In the genomic region with DNA sequence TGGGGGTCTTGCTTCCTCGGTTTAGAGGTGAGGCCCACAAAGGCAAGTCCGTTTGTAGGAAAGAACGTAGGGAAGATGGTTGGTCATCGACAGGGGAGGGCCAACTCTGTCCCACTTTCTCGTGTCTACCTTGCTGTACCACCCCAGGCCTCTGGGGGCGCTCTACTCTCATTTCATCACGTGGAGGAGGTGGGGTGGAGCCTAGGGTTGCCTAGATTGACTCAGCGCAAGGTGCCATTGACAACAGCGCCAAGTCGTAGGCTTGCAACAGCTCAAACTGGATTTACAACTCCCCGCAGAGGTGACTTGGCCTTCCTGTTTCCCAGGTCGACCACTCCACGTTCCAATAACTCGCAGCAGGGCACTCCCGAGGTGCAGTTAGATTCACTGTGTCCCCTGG, we compare ENCODE assay signal across 10 mouse cellular contexts. TPM values are rescaled to one million over a fixed set of nuclear protein-coding genes. Genes with fewer than 3 reads are reported as not detected.
DNase-seq lines count a peak whose midpoint lies in the region; ATAC-seq and TF ChIP-seq lines count a peak whose summit lies in the region.
"Had no signal": no experiment of that assay in that cellular context is flagged by ENCODE, and none has a peak within 500 bp of the region (broad histone marks: within the 10 kb centered on the region; RNA-seq: fewer than 3 reads in every experiment).

No protein-coding gene starts in this region.

- H3K4me1 ChIP-seq in heart, embryonic 11.5 days (ENCODE audit: control insufficient read depth, insufficient read depth, low read length), result no peaks in the 10 kb centered on the region
- no peaks in the 10 kb centered on the region for H3K4me1 ChIP-seq in intestine, postnatal 0 days (replicated peaks; ENCODE audit: control insufficient read depth, insufficient read depth, low read length)

- no peak overlapping the region for H3K27ac ChIP-seq in heart, embryonic 11.5 days (ENCODE audit: low read depth, low read length)
- no peak overlapping the region for H3K27ac ChIP-seq in intestine, postnatal 0 days (ENCODE audit: low read depth, low read length)
- H3K27ac ChIP-seq: hindbrain, embryonic 15.5 days had no signal

- no peak overlapping the region for H3K4me3 ChIP-seq in heart, embryonic 11.5 days (ENCODE audit: low read depth, low read length)
- no peak overlapping the region for H3K4me3 ChIP-seq in intestine, postnatal 0 days (ENCODE audit: low read depth, low read length)
- H3K4me3 ChIP-seq: hindbrain, embryonic 15.5 days had no signal

- no peak overlapping the region for H3K9ac ChIP-seq in heart, embryonic 11.5 days (ENCODE audit: low read depth, low read length)
- no peak overlapping the region for H3K9ac ChIP-seq in intestine, postnatal 0 days (ENCODE audit: low read depth, low read length)
- H3K9ac ChIP-seq: hindbrain, embryonic 15.5 days had no signal

- DNase-seq in heart, adult 18-20 months, result no peak
- peak; percentile 49 for DNase-seq in thymus, postnatal 4 days
- DNase-seq in thymus, postnatal 0 days (ENCODE audit: low spot score), result no peak
- no peak for DNase-seq in layer of hippocampus, postnatal 25 days (ENCODE audit: extremely low spot score in 1 of 2, low spot score in 1 of 2)
- no peak for DNase-seq in cerebellum, postnatal 10 days
- DNase-seq: cerebellum, adult 11-12 months had no signal

- peak overlapping the region; percentile 54 for H3K4me2 ChIP-seq in heart, embryonic 11.5 days
- H3K4me2 ChIP-seq in intestine, postnatal 0 days (replicated peaks; ENCODE audit: low read depth), result peak overlapping the region; percentile 13; the same call in 1 of the 2 replicates
- H3K4me2 ChIP-seq: hindbrain, embryonic 15.5 days had no signal

- H3K9me3 ChIP-seq in heart, embryonic 11.5 days (replicated peaks; ENCODE audit: control insufficient read depth, low read length), result no peaks in the 10 kb centered on the region
- no peaks in the 10 kb centered on the region for H3K9me3 ChIP-seq in intestine, postnatal 0 days (ENCODE audit: control insufficient read depth)
- H3K9me3 ChIP-seq: hindbrain, embryonic 15.5 days had no signal

- ATAC-seq in heart, embryonic 11.5 days (replicated peaks; ENCODE audit: insufficient number of reproducible peaks, low FRiP score, low TSS enrichment), result no peak
- ATAC-seq in intestine, postnatal 0 days, result no peak
- no peak for ATAC-seq in frontal cortex, adult (ENCODE audit: low TSS enrichment)

- no peaks in the 10 kb centered on the region for H3K36me3 ChIP-seq in heart, embryonic 11.5 days (ENCODE audit: control insufficient read depth, insufficient read depth, low read length)
- H3K36me3 ChIP-seq in intestine, postnatal 0 days (ENCODE audit: control insufficient read depth, insufficient read depth), result no peaks in the 10 kb centered on the region
- H3K36me3 ChIP-seq: hindbrain, embryonic 15.5 days had no signal

- peak; percentile 51 for TF ChIP-seq CTCF in intestine, postnatal 0 days (IDR thresholded peaks at IDR 0.05; ENCODE audit: low read depth)

- no peaks in the 10 kb centered on the region for H3K27me3 ChIP-seq in heart, embryonic 11.5 days (ENCODE audit: control insufficient read depth, insufficient read depth, low read length)
- H3K27me3 ChIP-seq in intestine, postnatal 0 days (replicated peaks; ENCODE audit: control insufficient read depth, insufficient read depth, low read length), result no peaks in the 10 kb centered on the region
- H3K27me3 ChIP-seq: hindbrain, embryonic 15.5 days had no signal

- 37% methylated on average over 15 of the region's 15 CpGs for WGBS in heart, embryonic 11.5 days (ENCODE audit: insufficient replicate concordance)
- WGBS in intestine, postnatal 0 days, result 50% methylated on average over 15 of the region's 15 CpGs

RNA-seq across cellular contexts. Expression of a gene that starts 27.3 kb away (rescaled TPM):
- 0.08 and 0.14 TPM in 2 replicates for polyA plus RNA-seq in heart, embryonic 11.5 days (2014; fragmentation: Nextera tagmentation; extraction: Ambion mirVana)
- under 1 TPM; 0.12 to 0.41 TPM for total RNA-seq in heart, adult 18-20 months (2021)
- 0.04 and 0.06 TPM in 2 replicates for polyA plus RNA-seq in thymus, postnatal 0 days (2015; fragmentation: Nextera tagmentation; extraction: Ambion mirVana)
- 0.63 and 0.88 TPM in 2 replicates for polyA plus RNA-seq in intestine, postnatal 0 days (2015; fragmentation: Nextera tagmentation; extraction: Ambion mirVana)
- 1 to 10 TPM; 2.5 to 2.7 TPM for total RNA-seq in layer of hippocampus, postnatal 25 days (2021)
